Mouse (Mus musculus): ENCODE results near the gene Tent5c. TPM values are rescaled to one million over a fixed set of nuclear protein-coding genes. Genes with fewer than 3 reads are reported as not detected.
"Not testable (repeated sequence)": the region's sequence is repeated elsewhere in the genome, so short reads cannot be mapped to it uniquely, and the experiment has no call there.

The Tent5c gene
- polyA plus RNA-seq, 1 experiment from 2014 or later = 4.1 TPM

- WGBS = 75% methylated on average over 10 of the region's 10 CpGs
- Histone ChIP-seq H3K9me3 (no peaks in the 10 kb centered on the region), H3K27me3 (ENCODE audit: insufficient read depth, poor library complexity, severe bottlenecking) (no peaks in the 10 kb centered on the region), H3K36me3 (no peaks in the 10 kb centered on the region), H3K4me3 (no peak overlapping the region), H3K4me1 (peaks cover 42% of the 10 kb centered on the region), H3K27ac (no peak overlapping the region)
- no peak for DNase-seq (ENCODE audit: low spot score)
These were observed 66.5 kb downstream of the Tent5c start for GRCm38 (mm10) chr3:100422392-100423167.

- Histone ChIP-seq H3K27ac (no peak overlapping the region), H3K4me3 (no peak overlapping the region), H3K9me3 (no peaks in the 10 kb centered on the region), H3K36me3 (no peaks in the 10 kb centered on the region), H3K4me1 (peaks cover 42% of the 10 kb centered on the region), H3K27me3 (ENCODE audit: insufficient read depth, poor library complexity, severe bottlenecking) (no peaks in the 10 kb centered on the region)
- no peak for DNase-seq (ENCODE audit: low spot score)
- 80% methylated on average over 6 of the region's 6 CpGs for WGBS
These were observed 67.8 kb downstream of the Tent5c start for GRCm38 (mm10) chr3:100421354-100421753.

GRCm38 (mm10) chr3:100420691-100421056 lies 68.5 kb downstream of the Tent5c start:
- H3K27ac ChIP-seq = no peak overlapping the region
- H3K4me3 ChIP-seq = no peak overlapping the region
- no peaks in the 10 kb centered on the region for H3K27me3 ChIP-seq (ENCODE audit: insufficient read depth, poor library complexity, severe bottlenecking)
- DNase-seq (ENCODE audit: low spot score) = no peak
- H3K4me1 ChIP-seq = peaks cover 49% of the 10 kb centered on the region
- no peaks in the 10 kb centered on the region for H3K36me3 ChIP-seq
- 49% methylated on average over 5 of the region's 5 CpGs for WGBS
- no peaks in the 10 kb centered on the region for H3K9me3 ChIP-seq

- 63% methylated on average over 10 of the region's 10 CpGs for WGBS
- Histone ChIP-seq H3K36me3 (no peaks in the 10 kb centered on the region), H3K4me1 (peaks cover 54% of the 10 kb centered on the region), H3K27ac (no peak overlapping the region), H3K9me3 (no peaks in the 10 kb centered on the region), H3K27me3 (ENCODE audit: insufficient read depth, poor library complexity, severe bottlenecking) (no peaks in the 10 kb centered on the region), H3K4me3 (no peak overlapping the region)
- DNase-seq (ENCODE audit: low spot score) = no peak
These were observed 69.0 kb downstream of the Tent5c start for GRCm38 (mm10) chr3:100419962-100420690.

GRCm38 (mm10) chr3:100418387-100418786 lies 70.7 kb downstream of the Tent5c start:
- Histone ChIP-seq H3K9me3 (no peaks in the 10 kb centered on the region), H3K27me3 (ENCODE audit: insufficient read depth, poor library complexity, severe bottlenecking) (no peaks in the 10 kb centered on the region), H3K4me3 (no peak overlapping the region), H3K36me3 (no peaks in the 10 kb centered on the region), H3K27ac (peak overlapping the region; percentile 57; the same call in 1 of the 2 replicates), H3K4me1 (peaks cover 55% of the 10 kb centered on the region)
- DNase-seq (ENCODE audit: low spot score) = no peak
- 37% methylated on average over 1 of the region's 1 CpGs for WGBS

- no peak for DNase-seq (ENCODE audit: low spot score)
- peaks cover 55% of the 10 kb centered on the region for H3K4me1 ChIP-seq
- no peak overlapping the region for H3K4me3 ChIP-seq
- no peaks in the 10 kb centered on the region for H3K27me3 ChIP-seq (ENCODE audit: insufficient read depth, poor library complexity, severe bottlenecking)
- peak overlapping the region; percentile 57 for H3K27ac ChIP-seq
- 31% methylated on average over 10 of the region's 10 CpGs for WGBS
- H3K9me3 ChIP-seq = no peaks in the 10 kb centered on the region
- H3K36me3 ChIP-seq = no peaks in the 10 kb centered on the region
These were observed 71.3 kb downstream of the Tent5c start for GRCm38 (mm10) chr3:100417772-100418311.

- H3K9me3 ChIP-seq = no peaks in the 10 kb centered on the region
- H3K4me3 ChIP-seq = no peak overlapping the region
- whole genome bisulfite sequencing = 47% methylated on average over 5 of the region's 5 CpGs
- H3K36me3 ChIP-seq = no peaks in the 10 kb centered on the region
- H3K4me1 ChIP-seq = peaks cover 46% of the 10 kb centered on the region
- H3K27ac ChIP-seq = no peak overlapping the region
- no peaks in the 10 kb centered on the region for H3K27me3 ChIP-seq (ENCODE audit: insufficient read depth, poor library complexity, severe bottlenecking)
- DNase-seq (ENCODE audit: low spot score) = no peak
These were observed 73.5 kb downstream of the Tent5c start for GRCm38 (mm10) chr3:100415671-100416070.

GRCm38 (mm10) chr3:100413586-100413985 lies 75.5 kb downstream of the Tent5c start:
- DNase-seq (ENCODE audit: low spot score); H3K4me3 ChIP-seq; H3K36me3 ChIP-seq; H3K9me3 ChIP-seq; H3K27me3 ChIP-seq (ENCODE audit: insufficient read depth, poor library complexity, severe bottlenecking); H3K27ac ChIP-seq: not testable (repeated sequence)
- 93% methylated on average over 3 of the region's 3 CpGs for WGBS
- H3K4me1 ChIP-seq = peaks cover 30% of the 10 kb centered on the region

- H3K27me3 ChIP-seq (ENCODE audit: insufficient read depth, poor library complexity, severe bottlenecking) = no peaks in the 10 kb centered on the region
- no peaks in the 10 kb centered on the region for H3K36me3 ChIP-seq
- H3K4me1 ChIP-seq = peaks cover 14% of the 10 kb centered on the region
- WGBS = 89% methylated on average over 7 of the region's 7 CpGs
- no peak for DNase-seq (ENCODE audit: low spot score)
- H3K9me3 ChIP-seq = no peaks in the 10 kb centered on the region
- no peak overlapping the region for H3K27ac ChIP-seq
- H3K4me3 ChIP-seq = no peak overlapping the region
These were observed 77.2 kb downstream of the Tent5c start for GRCm38 (mm10) chr3:100411945-100412344.

- WGBS = 78% methylated on average over 2 of the region's 2 CpGs
- H3K36me3 ChIP-seq = no peaks in the 10 kb centered on the region
- no peak overlapping the region for H3K27ac ChIP-seq
- H3K4me1 ChIP-seq = no peaks in the 10 kb centered on the region; the same call in 1 of the 2 replicates
- H3K4me3 ChIP-seq = no peak overlapping the region
- H3K9me3 ChIP-seq = no peaks in the 10 kb centered on the region
- DNase-seq (ENCODE audit: low spot score) = no peak
- H3K27me3 ChIP-seq (ENCODE audit: insufficient read depth, poor library complexity, severe bottlenecking) = no peaks in the 10 kb centered on the region
These were observed 79.8 kb downstream of the Tent5c start for GRCm38 (mm10) chr3:100409280-100409679.

GRCm38 (mm10) chr3:100408351-100409043 lies 80.6 kb downstream of the Tent5c start:
- no peak for DNase-seq (ENCODE audit: low spot score)
- H3K27ac ChIP-seq = no peak overlapping the region
- no peaks in the 10 kb centered on the region for H3K36me3 ChIP-seq
- H3K9me3 ChIP-seq = no peaks in the 10 kb centered on the region
- no peak overlapping the region for H3K4me3 ChIP-seq
- WGBS = 82% methylated on average over 2 of the region's 2 CpGs
- no peaks in the 10 kb centered on the region; the same call in 1 of the 2 replicates for H3K4me1 ChIP-seq
- H3K27me3 ChIP-seq (ENCODE audit: insufficient read depth, poor library complexity, severe bottlenecking) = no peaks in the 10 kb centered on the region

- 78% methylated on average over 4 of the region's 4 CpGs for WGBS
- H3K27me3 ChIP-seq (ENCODE audit: insufficient read depth, poor library complexity, severe bottlenecking) = no peaks in the 10 kb centered on the region
- H3K4me3 ChIP-seq = no peak overlapping the region
- no peaks in the 10 kb centered on the region for H3K4me1 ChIP-seq
- DNase-seq (ENCODE audit: low spot score) = peak; percentile 72
- no peaks in the 10 kb centered on the region for H3K36me3 ChIP-seq
- no peaks in the 10 kb centered on the region for H3K9me3 ChIP-seq
- H3K27ac ChIP-seq = no peak overlapping the region
These were observed 86.5 kb downstream of the Tent5c start for GRCm38 (mm10) chr3:100402656-100403055.

Measured in heart, embryonic 10.5 days (tissue).